Mouse (Mus musculus): Measurements from ENCODE around the gene Susd6. TPM values are rescaled to one million over a fixed set of nuclear protein-coding genes. Genes with fewer than 3 reads are reported as not detected.

The Susd6 gene
- polyA plus RNA-seq, 1 experiment: not detected

DNA sequence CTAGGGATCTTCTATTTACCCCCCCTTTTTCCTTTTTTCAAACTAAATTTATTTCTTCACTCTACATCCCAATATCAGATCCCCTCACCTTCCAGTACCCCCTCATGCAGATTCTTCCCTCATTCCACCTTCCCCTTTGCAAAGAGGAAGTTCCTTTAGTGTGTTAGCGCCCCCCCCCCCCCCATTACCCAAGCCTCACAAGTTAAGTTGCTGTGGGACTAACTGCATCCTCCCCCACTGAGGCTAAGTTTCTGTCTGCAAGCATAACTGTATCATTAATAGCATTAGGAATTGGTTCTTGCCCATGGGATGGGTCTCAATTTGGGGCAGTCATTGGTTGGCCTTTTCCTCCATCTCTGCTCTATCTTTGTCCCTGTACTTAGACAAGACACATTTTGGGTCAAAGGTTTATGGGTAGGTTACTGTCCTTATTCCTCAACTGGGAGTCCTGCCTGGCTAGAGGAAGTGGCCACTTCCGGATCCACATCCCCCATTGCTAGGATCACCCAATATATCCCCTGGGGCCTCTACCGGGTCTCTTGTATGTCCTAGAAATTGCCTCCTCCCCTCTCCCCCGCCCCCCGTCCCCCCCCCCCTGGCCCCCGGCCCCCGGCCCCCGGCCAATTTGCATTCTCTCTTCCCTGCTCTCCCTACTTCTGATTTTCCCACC, 44.7 kb downstream of the Susd6 start:
- Histone ChIP-seq H3K4me3 (ENCODE audit: insufficient read depth, low read depth, low read length) (no peak overlapping the region), H3K4me1 (ENCODE audit: control insufficient read depth, insufficient read depth, low read length) (no peaks in the 10 kb centered on the region), H3K27ac (ENCODE audit: insufficient read depth, low read depth, low read length) (no peak overlapping the region)
- TF ChIP-seq POLR2A (IDR thresholded peaks at IDR 0.05; ENCODE audit: insufficient read depth, low read depth, low read length) (no peak), CTCF (IDR thresholded peaks at IDR 0.05; ENCODE audit: insufficient read depth, low read depth, low read length) (no peak)
- whole genome bisulfite sequencing: 89% methylated on average over 7 of the region's 8 CpGs

DNA sequence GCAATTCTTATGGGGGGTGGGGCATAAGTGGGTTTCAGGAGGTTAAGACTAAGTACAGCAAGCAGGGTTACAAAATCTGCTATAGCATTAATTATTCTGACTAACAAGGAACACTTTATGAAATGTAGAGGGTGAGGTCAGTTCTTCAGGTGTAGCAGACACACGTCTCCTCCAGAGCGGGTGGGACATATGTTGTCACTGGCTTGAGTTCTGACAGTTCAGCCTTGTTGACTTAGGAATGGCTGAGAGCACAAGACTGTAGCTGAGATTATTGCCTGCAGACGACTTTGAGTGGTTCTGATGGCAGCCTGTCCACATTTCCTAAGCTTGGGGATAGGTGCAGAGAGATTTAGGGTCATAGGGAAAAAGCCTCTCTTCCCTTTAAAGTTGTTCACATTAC, 47.3 kb downstream of the Susd6 start:
- H3K4me3 ChIP-seq (ENCODE audit: insufficient read depth, low read depth, low read length): no peak overlapping the region
- H3K27ac ChIP-seq (ENCODE audit: insufficient read depth, low read depth, low read length): no peak overlapping the region
- no peaks in the 10 kb centered on the region for H3K4me1 ChIP-seq (ENCODE audit: control insufficient read depth, insufficient read depth, low read length)
- 79% methylated on average over 3 of the region's 3 CpGs for WGBS
- TF ChIP-seq CTCF (IDR thresholded peaks at IDR 0.05; ENCODE audit: insufficient read depth, low read depth, low read length): no peak
- no peak for TF ChIP-seq POLR2A (IDR thresholded peaks at IDR 0.05; ENCODE audit: insufficient read depth, low read depth, low read length)

DNA sequence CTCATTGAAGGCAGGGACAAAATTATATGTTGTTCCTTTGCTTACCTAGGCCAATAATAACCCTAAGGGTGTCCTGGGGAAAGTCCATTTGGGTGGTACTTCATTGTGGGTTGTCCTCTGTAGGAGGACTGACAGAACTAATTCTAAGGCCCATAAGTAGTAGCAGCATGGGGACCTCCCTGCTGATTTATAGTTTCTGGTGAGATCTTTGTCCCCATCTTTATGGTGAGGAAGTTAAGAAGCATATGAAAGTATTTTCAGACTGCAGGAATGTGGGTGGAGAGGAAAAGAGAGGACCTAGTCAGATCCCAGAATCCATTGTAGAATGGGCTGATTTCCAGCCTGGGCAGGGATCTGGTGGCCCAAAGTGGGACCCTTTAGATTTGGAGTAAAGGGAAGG, 48.0 kb downstream of the Susd6 start:
- Histone ChIP-seq H3K27ac (ENCODE audit: insufficient read depth, low read depth, low read length) (no peak overlapping the region), H3K4me3 (ENCODE audit: insufficient read depth, low read depth, low read length) (no peak overlapping the region), H3K4me1 (ENCODE audit: control insufficient read depth, insufficient read depth, low read length) (no peaks in the 10 kb centered on the region)
- TF ChIP-seq CTCF (IDR thresholded peaks at IDR 0.05; ENCODE audit: insufficient read depth, low read depth, low read length): no peak
- no peak for TF ChIP-seq POLR2A (IDR thresholded peaks at IDR 0.05; ENCODE audit: insufficient read depth, low read depth, low read length)

DNA sequence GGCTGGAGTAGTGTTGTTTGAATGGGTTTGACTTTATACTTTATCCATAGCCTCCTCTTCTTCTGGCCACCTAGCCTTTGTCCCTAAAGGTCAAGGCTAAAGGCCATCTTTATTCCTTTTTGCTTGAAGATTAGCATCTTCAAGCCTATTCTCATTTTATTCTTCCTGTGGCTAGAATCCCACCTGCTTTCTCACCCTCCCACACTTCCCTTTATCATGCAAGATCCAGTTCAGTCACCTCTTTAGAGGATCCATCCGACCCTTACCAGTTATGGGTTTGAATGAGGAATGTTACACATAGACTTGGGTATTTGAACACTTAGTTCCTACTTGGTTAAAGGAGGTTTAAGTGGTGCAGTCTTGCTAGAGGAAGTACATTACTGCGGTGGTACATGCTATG, 48.5 kb downstream of the Susd6 start:
- 87% methylated on average over 2 of the region's 2 CpGs for WGBS
- no peak overlapping the region for H3K4me3 ChIP-seq (ENCODE audit: insufficient read depth, low read depth, low read length)
- H3K4me1 ChIP-seq (ENCODE audit: control insufficient read depth, insufficient read depth, low read length): peaks cover 2% of the 10 kb centered on the region; the same call in 1 of the 2 replicates
- H3K27ac ChIP-seq (ENCODE audit: insufficient read depth, low read depth, low read length): no peak overlapping the region
- TF ChIP-seq POLR2A (IDR thresholded peaks at IDR 0.05; ENCODE audit: insufficient read depth, low read depth, low read length) (no peak), CTCF (IDR thresholded peaks at IDR 0.05; ENCODE audit: insufficient read depth, low read depth, low read length) (no peak)

DNA sequence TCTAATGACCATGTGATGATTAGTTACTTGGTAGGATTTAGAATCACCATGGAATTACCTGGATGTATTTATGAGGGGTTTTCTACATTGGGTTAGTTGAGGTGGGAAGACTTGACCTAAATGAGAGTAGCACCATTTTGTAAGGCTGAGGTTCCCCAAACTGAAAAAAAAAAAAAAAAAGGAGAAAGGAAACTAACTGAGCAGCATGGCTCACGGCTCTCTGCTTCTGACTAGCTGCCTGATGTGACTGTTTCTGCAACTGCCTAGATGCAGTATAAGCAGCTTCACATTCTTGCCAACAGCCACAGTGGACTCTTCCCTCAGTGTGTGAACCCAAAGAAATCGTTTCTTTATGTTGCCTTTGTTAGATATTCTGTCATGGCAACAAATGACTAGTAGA, 49.3 kb downstream of the Susd6 start:
- H3K27ac ChIP-seq (ENCODE audit: insufficient read depth, low read depth, low read length): no peak overlapping the region
- no peak overlapping the region for H3K4me3 ChIP-seq (ENCODE audit: insufficient read depth, low read depth, low read length)
- peaks cover 2% of the 10 kb centered on the region; the same call in 1 of the 2 replicates for H3K4me1 ChIP-seq (ENCODE audit: control insufficient read depth, insufficient read depth, low read length)
- 61% methylated on average over 2 of the region's 2 CpGs for WGBS
- TF ChIP-seq POLR2A (IDR thresholded peaks at IDR 0.05; ENCODE audit: insufficient read depth, low read depth, low read length) (no peak), CTCF (IDR thresholded peaks at IDR 0.05; ENCODE audit: insufficient read depth, low read depth, low read length) (no peak)

DNA sequence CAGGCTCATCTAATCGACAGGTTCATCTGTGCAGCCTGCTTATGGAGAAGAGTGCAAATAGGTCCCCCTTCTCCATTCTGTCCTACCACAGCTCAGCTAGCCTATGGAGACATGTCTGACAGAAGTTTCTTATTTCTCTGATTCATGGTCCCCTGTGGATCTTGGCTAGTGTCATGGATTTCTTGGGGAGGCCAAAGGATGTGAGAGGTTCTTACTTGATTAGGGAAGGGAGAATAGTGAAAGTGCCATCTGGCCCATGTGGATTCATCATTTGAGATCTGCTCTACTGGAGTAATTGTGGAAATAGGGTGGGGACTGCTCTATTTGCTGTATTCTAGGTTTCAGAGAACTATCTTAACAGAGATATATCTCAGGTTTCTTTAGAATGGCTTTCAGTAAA, 51.3 kb downstream of the Susd6 start:
- H3K27ac ChIP-seq (ENCODE audit: insufficient read depth, low read depth, low read length): no peak overlapping the region

DNA sequence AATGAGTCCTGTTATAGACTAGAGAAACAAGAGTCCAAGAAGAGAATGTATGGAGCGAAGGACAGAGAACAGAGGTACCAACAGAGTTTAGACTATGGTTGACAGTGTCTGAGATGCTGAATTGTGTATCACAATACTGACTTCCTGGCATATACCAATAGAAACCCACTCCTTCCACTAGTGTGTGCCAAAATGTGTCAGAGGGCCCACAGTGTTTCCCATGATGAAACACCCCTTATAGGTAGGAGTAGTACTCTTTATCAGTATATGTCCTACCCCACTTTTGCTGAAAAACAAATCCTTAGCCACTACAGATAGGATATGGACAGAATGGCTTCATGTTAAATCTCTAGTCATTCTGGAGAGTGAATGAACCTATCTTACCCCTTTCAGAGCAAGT, 52.3 kb downstream of the Susd6 start:
- TF ChIP-seq POLR2A (IDR thresholded peaks at IDR 0.05; ENCODE audit: insufficient read depth, low read depth, low read length) (no peak), CTCF (IDR thresholded peaks at IDR 0.05; ENCODE audit: insufficient read depth, low read depth, low read length) (no peak)
- Histone ChIP-seq H3K4me3 (ENCODE audit: insufficient read depth, low read depth, low read length) (no peak overlapping the region), H3K4me1 (ENCODE audit: control insufficient read depth, insufficient read depth, low read length) (peaks cover 2% of the 10 kb centered on the region; the same call in 1 of the 2 replicates), H3K27ac (ENCODE audit: insufficient read depth, low read depth, low read length) (no peak overlapping the region)
- WGBS: 97% methylated on average over 1 of the region's 1 CpGs

More for the DNA sequence above, 51.3 kb downstream of the Susd6 start:
- no peak overlapping the region for H3K4me3 ChIP-seq (ENCODE audit: insufficient read depth, low read depth, low read length)
- TF ChIP-seq CTCF (IDR thresholded peaks at IDR 0.05; ENCODE audit: insufficient read depth, low read depth, low read length) (no peak), POLR2A (IDR thresholded peaks at IDR 0.05; ENCODE audit: insufficient read depth, low read depth, low read length) (no peak)
- peaks cover 2% of the 10 kb centered on the region; the same call in 1 of the 2 replicates for H3K4me1 ChIP-seq (ENCODE audit: control insufficient read depth, insufficient read depth, low read length)
- WGBS: 82% methylated on average over 1 of the region's 1 CpGs

DNA sequence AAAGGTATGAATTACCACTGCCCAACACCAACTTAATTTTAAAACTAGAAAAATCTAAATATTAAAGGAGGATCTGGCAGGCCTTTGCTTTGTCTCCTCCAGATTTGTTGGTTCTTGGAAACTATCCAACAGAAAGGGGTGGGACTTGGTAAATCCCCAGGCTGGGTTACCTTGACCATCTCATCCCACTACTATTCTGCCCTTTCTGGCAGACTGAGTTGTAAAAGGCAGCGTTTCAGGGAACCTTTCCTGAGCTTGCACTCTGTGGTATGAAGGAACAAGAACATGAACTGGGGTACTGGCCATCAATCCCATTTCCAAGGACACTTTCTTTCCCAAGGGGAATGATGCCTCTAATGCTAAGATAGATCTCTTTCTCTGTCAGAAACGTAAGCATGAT, 52.9 kb downstream of the Susd6 start:
- peaks cover 2% of the 10 kb centered on the region; the same call in 1 of the 2 replicates for H3K4me1 ChIP-seq (ENCODE audit: control insufficient read depth, insufficient read depth, low read length)
- 74% methylated on average over 2 of the region's 2 CpGs for WGBS
- no peak overlapping the region for H3K27ac ChIP-seq (ENCODE audit: insufficient read depth, low read depth, low read length)
- TF ChIP-seq CTCF (IDR thresholded peaks at IDR 0.05; ENCODE audit: insufficient read depth, low read depth, low read length) (no peak), POLR2A (IDR thresholded peaks at IDR 0.05; ENCODE audit: insufficient read depth, low read depth, low read length) (no peak)
- no peak overlapping the region for H3K4me3 ChIP-seq (ENCODE audit: insufficient read depth, low read depth, low read length)

DNA sequence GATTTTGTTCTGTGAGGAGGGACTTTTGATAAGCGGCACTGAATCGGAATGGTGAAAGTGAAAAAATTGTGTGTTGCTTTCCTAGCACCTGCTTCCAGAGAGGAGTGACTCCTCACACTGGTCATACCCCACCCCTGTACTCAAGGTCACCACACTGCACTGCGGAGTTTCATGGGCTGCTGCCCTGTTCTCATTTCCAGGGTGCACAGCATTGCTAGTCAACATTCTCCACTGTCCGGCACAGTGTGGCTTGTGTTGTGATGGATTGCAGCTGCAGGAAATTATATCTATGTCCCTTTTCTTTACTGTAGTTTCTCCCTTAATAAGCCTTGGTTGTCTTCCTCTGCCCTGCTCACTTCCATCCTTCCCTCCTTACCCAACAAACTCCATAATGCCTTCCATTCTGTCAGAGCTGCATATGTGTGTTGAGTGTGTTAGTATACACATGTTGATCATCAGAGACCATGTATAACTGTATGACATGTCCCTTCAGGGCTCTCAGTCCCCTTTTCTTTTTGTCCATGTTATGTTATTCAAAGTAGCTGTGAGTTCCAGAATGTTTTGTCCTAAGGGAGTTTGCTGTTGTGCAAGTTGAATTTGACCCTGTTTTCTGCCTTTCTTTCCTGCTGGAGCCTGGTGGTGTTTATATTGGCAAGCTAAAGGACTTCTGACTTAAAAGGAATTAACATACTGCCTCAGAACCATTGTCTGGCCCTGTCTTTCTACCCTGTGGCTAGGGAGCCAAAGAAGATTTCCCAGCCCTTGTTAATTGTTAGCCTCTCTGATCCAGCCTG, 53.5 kb downstream of the Susd6 start:
- Histone ChIP-seq H3K4me3 (ENCODE audit: insufficient read depth, low read depth, low read length) (no peak overlapping the region), H3K27ac (ENCODE audit: insufficient read depth, low read depth, low read length) (peak overlapping the region; percentile 33; the same call in 1 of the 2 replicates), H3K4me1 (ENCODE audit: control insufficient read depth, insufficient read depth, low read length) (peaks cover 2% of the 10 kb centered on the region; the same call in 1 of the 2 replicates)
- WGBS: 79% methylated on average over 4 of the region's 4 CpGs
- TF ChIP-seq POLR2A (IDR thresholded peaks at IDR 0.05; ENCODE audit: insufficient read depth, low read depth, low read length) (no peak), CTCF (IDR thresholded peaks at IDR 0.05; ENCODE audit: insufficient read depth, low read depth, low read length) (no peak)

Measured in olfactory bulb, adult 2 months (tissue).